ENCODE assay signal across 10 mouse cellular contexts in the genomic region with DNA sequence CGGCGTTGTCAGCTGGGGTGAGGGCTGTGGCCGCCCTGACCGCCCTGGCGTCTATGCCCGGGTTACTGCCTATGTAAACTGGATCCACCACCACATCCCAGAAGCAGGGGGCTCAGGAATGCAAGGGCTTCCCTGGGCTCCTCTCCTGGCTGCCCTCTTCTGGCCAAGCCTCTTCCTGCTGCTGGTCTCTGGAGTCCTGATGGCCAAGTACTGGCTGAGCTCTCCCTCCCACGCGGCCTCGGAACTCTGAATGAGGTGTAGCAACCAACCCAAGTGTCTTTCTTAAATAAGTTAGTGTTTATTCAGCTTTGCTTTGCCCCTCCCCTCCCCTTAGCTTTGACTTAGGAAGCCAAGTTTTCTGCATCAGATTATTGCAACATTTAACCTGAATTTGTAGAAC. TPM values are rescaled to one million over a fixed set of nuclear protein-coding genes. Genes with fewer than 3 reads are reported as not detected.
DNase-seq lines count a peak whose midpoint lies in the region; ATAC-seq lines count a peak whose summit lies in the region.
"Had no signal": no experiment of that assay in that cellular context is flagged by ENCODE, and none has a peak within 500 bp of the region (broad histone marks: within the 10 kb centered on the region; RNA-seq: fewer than 3 reads in every experiment).

No protein-coding gene starts in this region.

- 50% methylated on average over 9 of the region's 9 CpGs for WGBS in hindbrain, embryonic 12.5 days
- 48% methylated on average over 9 of the region's 9 CpGs for WGBS in hindbrain, embryonic 14.5 days
- 43% methylated on average over 9 of the region's 9 CpGs for WGBS in neural tube, embryonic 15.5 days
- WGBS in embryonic facial prominence, embryonic 10.5 days: 51% methylated on average over 9 of the region's 9 CpGs

- 0 out of 2 replicates have a peak, but pooled peaks cover 16% of the 10 kb centered on the region for H3K36me3 ChIP-seq in hindbrain, embryonic 12.5 days
- H3K36me3 ChIP-seq in hindbrain, embryonic 14.5 days (replicated peaks; ENCODE audit: control insufficient read depth, insufficient read depth): peaks cover 33% of the 10 kb centered on the region
- peaks cover 36% of the 10 kb centered on the region for H3K36me3 ChIP-seq in neural tube, embryonic 15.5 days
- H3K36me3 ChIP-seq in embryonic facial prominence, embryonic 10.5 days (replicated peaks): peaks cover 22% of the 10 kb centered on the region; the same call in 1 of the 2 replicates

- no peak overlapping the region for H3K4me3 ChIP-seq in hindbrain, embryonic 12.5 days
- no peak overlapping the region for H3K4me3 ChIP-seq in hindbrain, embryonic 14.5 days (replicated peaks; ENCODE audit: low read length)
- no peak overlapping the region for H3K4me3 ChIP-seq in neural tube, embryonic 15.5 days (replicated peaks)
- no peak overlapping the region for H3K4me3 ChIP-seq in embryonic facial prominence, embryonic 10.5 days

- no peaks in the 10 kb centered on the region for H3K9me3 ChIP-seq in hindbrain, embryonic 12.5 days (replicated peaks)
- H3K9me3 ChIP-seq in hindbrain, embryonic 14.5 days (ENCODE audit: control insufficient read depth, low read length): no peaks in the 10 kb centered on the region
- no peaks in the 10 kb centered on the region for H3K9me3 ChIP-seq in neural tube, embryonic 15.5 days (replicated peaks)
- H3K9me3 ChIP-seq in embryonic facial prominence, embryonic 10.5 days: no peaks in the 10 kb centered on the region

- H3K9ac ChIP-seq in hindbrain, embryonic 12.5 days: peak overlapping the region; percentile 2; the same call in 1 of the 2 replicates
- no peak overlapping the region for H3K9ac ChIP-seq in hindbrain, embryonic 14.5 days
- H3K9ac ChIP-seq in neural tube, embryonic 15.5 days (replicated peaks): no peak overlapping the region

- no peak overlapping the region for H3K27ac ChIP-seq in hindbrain, embryonic 12.5 days
- no peak overlapping the region for H3K27ac ChIP-seq in hindbrain, embryonic 14.5 days
- H3K27ac ChIP-seq in neural tube, embryonic 15.5 days (replicated peaks): no peak overlapping the region
- no peak overlapping the region for H3K27ac ChIP-seq in embryonic facial prominence, embryonic 10.5 days (replicated peaks)

- no peak for DNase-seq in hindbrain, embryonic 14.5 days (ENCODE audit: low spot score)
- DNase-seq in neural tube, embryonic 10.5 days (ENCODE audit: extremely low spot score, low spot score): peak; percentile 19
- DNase-seq in embryonic facial prominence, embryonic 10.5 days (ENCODE audit: low spot score): peak; percentile 46
- peak; percentile 44 for DNase-seq in retina, postnatal 1 day
- DNase-seq in ovary, adult 18-20 months (ENCODE audit: low spot score): no peak

- no peak overlapping the region for H3K4me2 ChIP-seq in hindbrain, embryonic 12.5 days (replicated peaks)
- no peak overlapping the region for H3K4me2 ChIP-seq in hindbrain, embryonic 14.5 days (replicated peaks)
- H3K4me2 ChIP-seq in neural tube, embryonic 15.5 days: no peak overlapping the region

- 0 out of 2 replicates have a peak, but pooled peaks cover 9% of the 10 kb centered on the region for H3K27me3 ChIP-seq in hindbrain, embryonic 12.5 days
- H3K27me3 ChIP-seq in hindbrain, embryonic 14.5 days (ENCODE audit: control insufficient read depth, insufficient read depth, low read length): no peaks in the 10 kb centered on the region
- H3K27me3 ChIP-seq in neural tube, embryonic 15.5 days (replicated peaks): no peaks in the 10 kb centered on the region
- H3K27me3 ChIP-seq in embryonic facial prominence, embryonic 10.5 days (replicated peaks; ENCODE audit: low read depth, poor library complexity, severe bottlenecking): 0 out of 2 replicates have a peak, but pooled peaks cover 5% of the 10 kb centered on the region

- no peak for ATAC-seq in hindbrain, embryonic 12.5 days (ENCODE audit: low FRiP score)
- no peak for ATAC-seq in hindbrain, embryonic 14.5 days (ENCODE audit: low FRiP score)
- ATAC-seq in neural tube, embryonic 15.5 days (ENCODE audit: low FRiP score): no peak
- ATAC-seq in monocyte, adult 5-6 weeks (replicated peaks; ENCODE audit: insufficient number of reproducible peaks, low FRiP score, low TSS enrichment, poor library complexity, severe bottlenecking): no peak

- H3K4me1 ChIP-seq in hindbrain, embryonic 12.5 days: no peaks in the 10 kb centered on the region
- no peaks in the 10 kb centered on the region for H3K4me1 ChIP-seq in hindbrain, embryonic 14.5 days (replicated peaks; ENCODE audit: control insufficient read depth, insufficient read depth, low read length)
- no peaks in the 10 kb centered on the region for H3K4me1 ChIP-seq in neural tube, embryonic 15.5 days
- H3K4me1 ChIP-seq in embryonic facial prominence, embryonic 10.5 days: peaks cover 11% of the 10 kb centered on the region

RNA-seq across cellular contexts. Expression of gene Tpsg1, which starts 4.9 kb away (rescaled TPM):
- polyA plus RNA-seq in hindbrain, embryonic 12.5 days (2016; fragmentation: Nextera tagmentation; extraction: Ambion mirVana): 0.86 TPM in 1 of 2 replicates, not detected in the other
- polyA plus RNA-seq in hindbrain, embryonic 14.5 days (2014; fragmentation: Nextera tagmentation; extraction: Ambion mirVana): 1.2 TPM in 1 of 2 replicates, not detected in the other
- 0.34 and 0.74 TPM in 2 replicates for polyA plus RNA-seq in neural tube, embryonic 15.5 days (2015; fragmentation: Nextera tagmentation; extraction: Ambion mirVana)
- not detected in 2 replicates for polyA plus RNA-seq in embryonic facial prominence, embryonic 10.5 days (2016; fragmentation: Nextera tagmentation; extraction: Ambion mirVana)
- not detected in 3 replicates for total RNA-seq in monocyte, adult 5-6 weeks (2017)
- total RNA-seq: liver, adult 2 months had no signal
- polyA plus RNA-seq: liver, adult 2 months had no signal

RNA-seq across cellular contexts. Expression of gene Tpsb2, which starts 7.9 kb away (rescaled TPM):
- polyA plus RNA-seq in hindbrain, embryonic 12.5 days (2016; fragmentation: Nextera tagmentation; extraction: Ambion mirVana): not detected in 2 replicates
- polyA plus RNA-seq in hindbrain, embryonic 14.5 days (2014; fragmentation: Nextera tagmentation; extraction: Ambion mirVana): 0.36 TPM in 1 of 2 replicates, not detected in the other
- polyA plus RNA-seq in neural tube, embryonic 15.5 days (2015; fragmentation: Nextera tagmentation; extraction: Ambion mirVana): 1.2 and 1.8 TPM in 2 replicates
- not detected in 2 replicates for polyA plus RNA-seq in embryonic facial prominence, embryonic 10.5 days (2016; fragmentation: Nextera tagmentation; extraction: Ambion mirVana)
- total RNA-seq in monocyte, adult 5-6 weeks (2017): not detected in 3 replicates
- total RNA-seq: liver, adult 2 months had no signal
- polyA plus RNA-seq: liver, adult 2 months had no signal

RNA-seq across cellular contexts. Expression of gene Tpsab1, which starts 28.6 kb away (rescaled TPM):
- polyA plus RNA-seq in hindbrain, embryonic 12.5 days (2016; fragmentation: Nextera tagmentation; extraction: Ambion mirVana): not detected in 2 replicates
- not detected in 2 replicates for polyA plus RNA-seq in hindbrain, embryonic 14.5 days (2014; fragmentation: Nextera tagmentation; extraction: Ambion mirVana)
- 0.19 TPM in 1 of 2 replicates, not detected in the other for polyA plus RNA-seq in neural tube, embryonic 15.5 days (2015; fragmentation: Nextera tagmentation; extraction: Ambion mirVana)
- polyA plus RNA-seq in embryonic facial prominence, embryonic 10.5 days (2016; fragmentation: Nextera tagmentation; extraction: Ambion mirVana): not detected in 2 replicates
- total RNA-seq in monocyte, adult 5-6 weeks (2017): not detected in 3 replicates
- total RNA-seq: liver, adult 2 months had no signal
- polyA plus RNA-seq: liver, adult 2 months had no signal

RNA-seq across cellular contexts. Expression of gene Prss29, which starts 55.6 kb away (rescaled TPM):
- polyA plus RNA-seq in hindbrain, embryonic 12.5 days (2016; fragmentation: Nextera tagmentation; extraction: Ambion mirVana): not detected in 2 replicates
- polyA plus RNA-seq in hindbrain, embryonic 14.5 days (2014; fragmentation: Nextera tagmentation; extraction: Ambion mirVana): not detected in 2 replicates
- polyA plus RNA-seq in neural tube, embryonic 15.5 days (2015; fragmentation: Nextera tagmentation; extraction: Ambion mirVana): not detected in 2 replicates
- not detected in 2 replicates for polyA plus RNA-seq in embryonic facial prominence, embryonic 10.5 days (2016; fragmentation: Nextera tagmentation; extraction: Ambion mirVana)
- not detected in 3 replicates for total RNA-seq in monocyte, adult 5-6 weeks (2017)
- total RNA-seq: liver, adult 2 months had no signal
- polyA plus RNA-seq: heart, embryonic 14.5 days; liver, adult 2 months had no signal

RNA-seq across cellular contexts. Expression of gene Cacna1h, which starts 59.6 kb away (rescaled TPM):
- 12.5 and 12.7 TPM in 2 replicates for polyA plus RNA-seq in hindbrain, embryonic 12.5 days (2016; fragmentation: Nextera tagmentation; extraction: Ambion mirVana)
- polyA plus RNA-seq in hindbrain, embryonic 14.5 days (2014; fragmentation: Nextera tagmentation; extraction: Ambion mirVana): 10.6 and 14.1 TPM in 2 replicates
- 10.1 and 10.9 TPM in 2 replicates for polyA plus RNA-seq in neural tube, embryonic 15.5 days (2015; fragmentation: Nextera tagmentation; extraction: Ambion mirVana)
- polyA plus RNA-seq in embryonic facial prominence, embryonic 10.5 days (2016; fragmentation: Nextera tagmentation; extraction: Ambion mirVana): 2.9 and 3.3 TPM in 2 replicates
- total RNA-seq in monocyte, adult 5-6 weeks (2017): 0.48 to 0.97 TPM in 2 of 3 replicates, not detected in the other
- total RNA-seq: liver, adult 2 months had no signal

Comparison
In these comparisons a context has a peak if more than half of its experiments do, and no peak if none do; other contexts are left out.
1. DNase-seq: peak in neural tube, embryonic 10.5 days (single experiment), embryonic facial prominence, embryonic 10.5 days (single experiment) and retina, postnatal 1 day (single experiment); none in hindbrain, embryonic 14.5 days (single experiment) and ovary, adult 18-20 months (single experiment).